23 mouse cellular contexts compared by ENCODE assay signal in genomic region chr7:88318474-88318873, GRCm38 (mm10). TPM values are rescaled to one million over a fixed set of nuclear protein-coding genes. Genes with fewer than 3 reads are reported as not detected.
A peak's percentile ranks its signal among the peaks of the same experiment; 100 is the strongest.
DNase-seq lines count a peak whose midpoint lies in the region; TF ChIP-seq lines count a peak whose summit lies in the region.
"Had no signal": no experiment of that assay in that cellular context is flagged by ENCODE, and none has a peak within 500 bp of the region (broad histone marks: within the 10 kb centered on the region; RNA-seq: fewer than 3 reads in every experiment).

No protein-coding gene starts in this region.

- peak overlapping the region; percentile 9 to 40; a peak in 3 of 4 replicates for H3K4me3 ChIP-seq in MEL (ENCODE audit: control insufficient read depth in 1 of 2, insufficient read depth in 1 of 2, low read depth in 2 of 2, low read length in 2 of 2)
- H3K4me3 ChIP-seq in macrophage (ENCODE audit: inconsistent target), result no peak overlapping the region
- H3K4me3 ChIP-seq: embryonic facial prominence, embryonic 10.5 days; embryonic facial prominence, embryonic 13.5 days; erythroblast, embryonic 14.5 days; forebrain, embryonic 13.5 days; hindbrain, embryonic 12.5 days; hindbrain, embryonic 15.5 days had no signal

- H3K27ac ChIP-seq in MEL (ENCODE audit: control insufficient read depth, low read depth, low read length) (peak overlapping the region; percentile 68), macrophage (peak overlapping the region; percentile 48)
- H3K27ac ChIP-seq: embryonic facial prominence, embryonic 10.5 days; embryonic facial prominence, embryonic 13.5 days; forebrain, embryonic 13.5 days; hindbrain, embryonic 12.5 days; hindbrain, embryonic 15.5 days had no signal

- H3K36me3 ChIP-seq in MEL (ENCODE audit: control insufficient read depth in 1 of 2, insufficient read depth in 2 of 2, low read length in 2 of 2), result peaks cover 0 to 26% of the 10 kb centered on the region in 2 experiments; a peak in 2 of 4 replicates
- H3K36me3 ChIP-seq in macrophage (ENCODE audit: inconsistent target), result no peaks in the 10 kb centered on the region
- H3K36me3 ChIP-seq: embryonic facial prominence, embryonic 10.5 days; embryonic facial prominence, embryonic 13.5 days; G1E; hindbrain, embryonic 12.5 days; hindbrain, embryonic 15.5 days had no signal

- H3K79me2 ChIP-seq in MEL (ENCODE audit: control insufficient read depth, insufficient read depth, low read length, poor library complexity) (no peaks in the 10 kb centered on the region), macrophage (ENCODE audit: inconsistent target) (no peaks in the 10 kb centered on the region)

- no peak; a peak in 1 of 4 replicates for TF ChIP-seq POLR2A in MEL (IDR thresholded peaks at IDR 0.05; ENCODE audit: control insufficient read depth in 1 of 2, insufficient read depth in 1 of 2, low read depth in 1 of 2, low read length in 2 of 2, poor library complexity in 1 of 2)

- 0% methylated on average over 1 of the region's 1 CpGs for WGBS in macrophage (ENCODE audit: missing documents)

- no peak for TF ChIP-seq RAD21 in MEL (IDR thresholded peaks at IDR 0.05; ENCODE audit: low read depth, low read length)

- H3K4me1 ChIP-seq in MEL (ENCODE audit: control insufficient read depth in 1 of 2, insufficient read depth in 2 of 2, low read length in 2 of 2), result peaks cover 13 to 21% of the 10 kb centered on the region in 2 experiments
- H3K4me1 ChIP-seq: embryonic facial prominence, embryonic 10.5 days; forebrain, embryonic 13.5 days; hindbrain, embryonic 12.5 days; hindbrain, embryonic 15.5 days had no signal

- TF ChIP-seq CTCF in MEL (IDR thresholded peaks at IDR 0.05 in 2 of 3, conservative IDR thresholded peaks at IDR 0.05 in 1 of 3; ENCODE audit: control insufficient read depth in 1 of 3, insufficient read depth in 1 of 3, low read depth in 2 of 3, low read length in 3 of 3, poor library complexity in 1 of 3, severe bottlenecking in 1 of 3), result no peak

- no peaks in the 10 kb centered on the region for H3K27me3 ChIP-seq in MEL (ENCODE audit: control insufficient read depth in 1 of 2, insufficient read depth in 2 of 2, low read length in 2 of 2)
- H3K27me3 ChIP-seq: CH12.LX; embryonic facial prominence, embryonic 13.5 days; forebrain, embryonic 13.5 days; hindbrain, embryonic 12.5 days; hindbrain, embryonic 15.5 days had no signal

- H3K9ac ChIP-seq in MEL (ENCODE audit: control insufficient read depth, low read depth, low read length, poor library complexity, severe bottlenecking), result peak overlapping the region; percentile 10; the same call in 1 of the 2 replicates
- H3K9ac ChIP-seq: embryonic facial prominence, embryonic 13.5 days; forebrain, embryonic 13.5 days; hindbrain, embryonic 12.5 days; hindbrain, embryonic 15.5 days had no signal

- TF ChIP-seq EP300 in MEL (IDR thresholded peaks at IDR 0.05; ENCODE audit: low read depth in 1 of 2, low read length in 2 of 2), result no peak

- intact Hi-C loops in left cerebral cortex, postnatal 4 days (cut with DNase I), result no loop called here

- peak; percentile 68 for DNase-seq in MEL (ENCODE audit: low read depth, low spot score)
- peak; percentile 10 for DNase-seq in naive thymus-derived CD4-positive, alpha-beta T cell, adult 2 months (ENCODE audit: low read depth)
- DNase-seq in ovary, postnatal 10 days (ENCODE audit: low spot score), result no peak
- DNase-seq in cerebellum, adult 9-10 months, result no peak
- no peak for DNase-seq in cerebellum, postnatal 14 days
- no peak for DNase-seq in left cerebral cortex, postnatal 4 days
- DNase-seq: adrenal gland, adult 2 months; adrenal gland, postnatal 14 days; cerebellum, adult 11-12 months; cerebellum, adult 8-10 months; cerebellum, postnatal 25 days; embryo, embryonic 11 days; gastrocnemius, postnatal 14 days; heart, adult 11 months had no signal

- H3K9me3 ChIP-seq in MEL (replicated peaks; ENCODE audit: insufficient read depth, low read length), result no peaks in the 10 kb centered on the region
- H3K9me3 ChIP-seq: embryonic facial prominence, embryonic 10.5 days; embryonic facial prominence, embryonic 13.5 days; forebrain, embryonic 13.5 days; G1E; hindbrain, embryonic 12.5 days; hindbrain, embryonic 15.5 days had no signal

TF ChIP-seq in MEL, 35 proteins besides CTCF, POLR2A, EP300 and RAD21:
- TF ChIP-seq MAX (IDR thresholded peaks at IDR 0.05; ENCODE audit: low read length) (peak; percentile 74), MAZ (IDR thresholded peaks at IDR 0.05; ENCODE audit: low read depth, low read length) (no peak), MYC (IDR thresholded peaks at IDR 0.05; ENCODE audit: low read depth, low read length) (peak; percentile 82; the same call in 1 of the 2 replicates), NRF1 (IDR thresholded peaks at IDR 0.05; ENCODE audit: insufficient read depth, low read depth, low read length, poor library complexity, severe bottlenecking) (no peak), GATA1 (IDR thresholded peaks at IDR 0.05; ENCODE audit: low read depth, low read length) (peak; percentile 47; the same call in 1 of the 2 replicates), ELF1 (IDR thresholded peaks at IDR 0.05; ENCODE audit: low read depth, low read length) (no peak), MAFK (IDR thresholded peaks at IDR 0.05; ENCODE audit: borderline replicate concordance, low read depth, low read length) (no peak), MXI1 (IDR thresholded peaks at IDR 0.05; ENCODE audit: low read depth, low read length) (peak; percentile 51; the same call in 1 of the 2 replicates), MEF2A (IDR thresholded peaks at IDR 0.05; ENCODE audit: extremely low read depth, insufficient replicate concordance, low read depth, low read length, poor library complexity, severe bottlenecking) (no peak), JUND (IDR thresholded peaks at IDR 0.05; ENCODE audit: low read depth, low read length) (0 out of 2 replicates have a peak, but pooled peaks have one; percentile 9), SMC3 (IDR thresholded peaks at IDR 0.05; ENCODE audit: low read depth, low read length) (no peak), NELFE (IDR thresholded peaks at IDR 0.05; ENCODE audit: low read depth, low read length) (0 out of 2 replicates have a peak, but pooled peaks have one; percentile 12), ZMIZ1 (IDR thresholded peaks at IDR 0.05; ENCODE audit: low read depth, low read length) (no peak), ETS1 (IDR thresholded peaks at IDR 0.05; ENCODE audit: low read depth, low read length) (peak; percentile 34; the same call in 1 of the 2 replicates), TCF12 (IDR thresholded peaks at IDR 0.05; ENCODE audit: low read depth, low read length) (no peak)

RNA-seq across cellular contexts. Expression of gene Ctsc, which starts 40.6 kb away (rescaled TPM):
- total RNA-seq in MEL (2012; rRNA removed), result 50.7 and 59.1 TPM in 2 replicates
- polyA plus RNA-seq in MEL (2012; ENCODE audit: insufficient read depth in 1 of 2, insufficient read length in 2 of 2, low read depth in 1 of 2, low replicate concordance in 2 of 2, missing spikeins in 1 of 2), result 10 to 100 TPM in 1 of 2 experiments, not detected in 1; 51.4 TPM
- 1,000 to 10,000 TPM in 15 of 26 experiments, 100 to 1,000 TPM in 11; 204 to 3,293 (median 1,443) TPM for total RNA-seq in macrophage (2018; cell fraction: chromatin; rRNA removed)
- total RNA-seq in macrophage (2018; cell fraction: cytosol; rRNA removed), result 100 to 1,000 TPM; 176 to 809 (median 573) TPM
- 1,000 to 10,000 TPM in 19 of 26 experiments, 100 to 1,000 TPM in 7; 337 to 2,941 (median 1,455) TPM for total RNA-seq in macrophage (2018; cell fraction: nucleus; rRNA removed)
- 237 to 366 TPM (median 330 TPM) in 3 replicates for polyA plus RNA-seq in macrophage (2018)
- 10 to 100 TPM; 10.0 to 11.0 TPM for total RNA-seq in left cerebral cortex, postnatal 4 days (2021)
- polyA plus RNA-seq: G1E had no signal

Comparison
In these comparisons a context has a peak if more than half of its experiments do, and no peak if none do; other contexts are left out.
1. DNase-seq: peak in MEL (single experiment) and naive thymus-derived CD4-positive, alpha-beta T cell, adult 2 months (single experiment); none in ovary, postnatal 10 days (single experiment), cerebellum, adult 9-10 months (single experiment), cerebellum, postnatal 14 days (0 of 2) and left cerebral cortex, postnatal 4 days (single experiment).